Mouse (Mus musculus): Measurements from ENCODE around the gene Gm10203.
"Not testable (repeated sequence)": the region's sequence is repeated elsewhere in the genome, so short reads cannot be mapped to it uniquely, and the experiment has no call there.

Gm10203 gene

DNA sequence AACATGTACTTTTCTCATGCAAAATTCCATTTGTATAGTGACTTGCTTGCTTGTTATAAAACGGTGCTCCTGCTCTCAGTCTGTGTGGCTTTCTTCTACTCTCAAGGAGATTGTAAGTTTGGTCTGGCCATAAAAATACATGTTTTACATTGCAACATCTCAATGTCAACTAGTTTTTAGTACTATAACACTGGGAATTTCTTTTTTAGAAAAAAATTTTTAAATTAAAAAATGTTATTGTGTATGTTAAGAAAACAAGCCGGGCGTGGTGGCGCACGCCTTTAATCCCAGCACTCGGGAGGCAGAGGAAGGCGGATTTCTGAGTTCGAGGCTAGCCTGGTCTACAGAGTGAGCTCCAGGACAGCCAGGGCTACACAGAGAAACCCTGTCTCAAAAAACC, at the start of gene Gm10203:
Gene Gm10203, plus strand, starts transcription at position 301 of the 400 bp plus-strand sequence.
- DNase-seq (ENCODE audit: low spot score in 2 of 2) = not testable (repeated sequence)

DNA sequence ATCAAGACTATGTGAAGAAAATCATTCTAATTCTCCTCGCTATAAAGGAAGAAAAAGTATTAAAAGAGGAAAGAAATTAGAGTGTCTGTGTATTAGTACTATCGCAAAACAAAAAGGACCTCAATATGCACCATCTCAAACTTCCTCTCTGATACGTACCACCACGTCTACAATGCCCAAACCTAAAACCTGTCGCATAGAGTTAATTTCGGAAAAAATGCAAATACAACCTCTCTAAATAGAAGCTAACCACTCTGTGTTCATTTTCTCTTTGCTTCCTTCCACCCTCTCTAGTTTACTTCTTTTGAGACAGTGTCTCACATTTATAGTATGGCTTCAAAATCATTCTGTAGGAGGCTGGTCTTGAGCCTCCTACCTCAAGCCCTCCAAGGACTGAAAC, 37.6 kb upstream of the Gm10203 start:
- DNase-seq (ENCODE audit: low spot score in 2 of 2) = no peak

DNA sequence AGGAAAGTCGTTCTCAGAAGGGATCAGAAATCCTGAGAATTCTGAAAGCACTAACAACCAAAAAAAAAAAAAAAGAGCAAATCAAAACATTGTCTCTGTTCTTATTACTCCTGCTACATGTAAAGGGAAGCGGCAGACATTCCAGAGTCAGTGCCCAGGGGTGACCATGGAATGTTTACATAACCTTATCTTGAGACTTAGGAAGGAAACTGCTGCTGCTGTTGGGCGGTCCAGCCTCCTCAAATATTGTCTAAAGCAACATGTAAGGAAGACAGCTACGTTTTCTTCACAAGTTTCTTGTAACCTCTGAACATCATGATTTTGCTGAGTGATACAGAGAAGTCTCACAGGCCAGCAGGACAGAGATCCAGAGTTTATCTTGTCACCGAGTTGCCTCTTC, 36.5 kb upstream of the Gm10203 start:
- no peak for DNase-seq (ENCODE audit: low spot score in 2 of 2)

DNA sequence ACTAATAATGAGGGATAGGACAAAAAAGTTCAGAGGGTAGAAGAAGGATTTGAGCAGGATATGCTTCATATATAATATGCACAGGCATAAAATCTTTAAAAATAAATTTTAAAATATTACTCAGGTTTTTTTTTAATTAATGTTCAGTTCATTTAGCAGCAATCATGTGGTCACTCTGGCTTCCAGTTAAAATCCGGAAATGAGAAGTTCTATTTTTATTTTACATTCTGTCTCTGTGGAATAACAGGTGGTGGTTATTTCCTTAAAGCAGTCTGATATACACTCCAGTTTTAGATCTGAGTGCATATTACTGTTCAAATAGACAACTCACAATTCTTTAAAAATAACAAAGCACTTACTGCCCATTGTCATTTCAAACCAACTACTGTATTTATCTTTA, 35.4 kb upstream of the Gm10203 start:
- DNase-seq (ENCODE audit: low spot score in 2 of 2) = no peak

DNA sequence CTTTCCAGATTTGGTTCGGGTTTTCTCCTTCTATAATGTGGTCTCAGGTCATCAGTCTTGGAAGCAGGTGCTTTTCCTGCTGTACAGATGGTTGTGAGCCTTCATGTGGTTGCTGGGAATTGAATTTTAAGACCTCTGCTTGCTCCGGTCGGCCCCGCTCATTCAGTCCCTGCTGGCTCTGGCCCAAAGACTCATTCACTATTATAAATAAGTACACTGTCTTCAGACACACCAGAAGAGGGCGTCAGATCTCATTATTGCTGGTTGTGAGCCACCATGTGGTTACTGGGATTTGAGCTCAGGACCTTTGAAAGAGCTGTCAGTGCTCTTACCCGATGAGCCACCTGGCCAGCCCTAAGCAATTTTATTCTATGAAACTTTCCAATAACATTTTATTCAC, 34.6 kb upstream of the Gm10203 start:
- no peak for DNase-seq (ENCODE audit: low spot score in 2 of 2)

DNA sequence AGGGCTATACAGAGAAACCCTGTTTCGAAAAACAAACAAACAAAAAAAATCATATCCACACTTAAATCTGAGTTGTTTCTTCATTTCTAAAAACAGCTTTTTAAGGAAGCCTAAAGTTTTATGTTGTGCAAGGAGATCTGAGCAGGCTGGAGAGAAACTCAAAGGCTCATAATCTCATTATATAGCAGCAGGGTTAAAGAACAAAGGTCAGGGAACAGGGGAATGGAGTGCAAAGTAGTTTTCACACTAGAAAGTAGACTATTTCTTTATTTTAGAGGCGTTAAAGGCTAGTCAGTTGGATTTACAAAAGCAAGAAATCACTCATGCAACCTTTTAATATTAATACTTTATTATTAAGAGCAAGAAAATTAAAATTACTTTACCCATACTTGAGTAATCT, 33.7 kb upstream of the Gm10203 start:
- DNase-seq (ENCODE audit: low spot score in 2 of 2) = no peak

DNA sequence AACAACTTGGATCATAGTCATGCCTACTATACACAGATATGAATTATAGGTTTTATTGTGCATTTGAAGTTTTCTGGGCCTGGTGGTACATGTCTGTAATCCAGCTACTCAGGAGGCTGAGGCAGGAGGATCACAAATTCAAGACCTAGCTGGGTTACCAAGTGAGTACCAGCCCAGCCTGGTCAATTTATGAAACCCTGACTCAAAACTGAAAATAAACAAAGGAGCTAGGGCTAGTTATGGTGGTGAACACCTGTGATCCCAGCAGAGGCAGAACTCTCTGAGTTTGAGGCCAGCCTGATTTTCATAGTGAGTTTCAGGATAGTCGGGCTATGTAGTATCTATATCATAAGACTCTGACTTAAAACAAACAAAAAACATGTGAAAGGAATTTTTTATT, 32.7 kb upstream of the Gm10203 start:
- DNase-seq (ENCODE audit: low spot score in 2 of 2) = no peak

DNA sequence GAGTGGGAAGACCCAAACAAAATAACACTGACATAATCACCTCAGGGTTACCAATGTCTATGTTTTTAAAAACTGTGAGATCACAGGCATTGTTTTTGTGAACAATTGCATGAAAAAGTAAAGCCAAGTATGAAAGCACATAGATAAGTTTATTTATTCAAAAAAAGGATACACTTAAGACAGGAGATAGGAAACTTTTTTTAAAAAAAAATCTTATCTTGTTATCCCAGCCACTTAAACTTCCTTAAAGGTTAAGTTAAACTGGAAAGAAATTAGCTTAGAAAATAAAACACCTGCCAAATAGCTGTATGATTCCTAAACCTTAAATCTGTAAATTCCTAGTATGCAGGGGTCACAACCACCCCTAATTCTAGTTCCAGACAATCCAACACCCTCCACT, 31.0 kb upstream of the Gm10203 start:
- DNase-seq (ENCODE audit: low spot score in 2 of 2) = no peak

DNA sequence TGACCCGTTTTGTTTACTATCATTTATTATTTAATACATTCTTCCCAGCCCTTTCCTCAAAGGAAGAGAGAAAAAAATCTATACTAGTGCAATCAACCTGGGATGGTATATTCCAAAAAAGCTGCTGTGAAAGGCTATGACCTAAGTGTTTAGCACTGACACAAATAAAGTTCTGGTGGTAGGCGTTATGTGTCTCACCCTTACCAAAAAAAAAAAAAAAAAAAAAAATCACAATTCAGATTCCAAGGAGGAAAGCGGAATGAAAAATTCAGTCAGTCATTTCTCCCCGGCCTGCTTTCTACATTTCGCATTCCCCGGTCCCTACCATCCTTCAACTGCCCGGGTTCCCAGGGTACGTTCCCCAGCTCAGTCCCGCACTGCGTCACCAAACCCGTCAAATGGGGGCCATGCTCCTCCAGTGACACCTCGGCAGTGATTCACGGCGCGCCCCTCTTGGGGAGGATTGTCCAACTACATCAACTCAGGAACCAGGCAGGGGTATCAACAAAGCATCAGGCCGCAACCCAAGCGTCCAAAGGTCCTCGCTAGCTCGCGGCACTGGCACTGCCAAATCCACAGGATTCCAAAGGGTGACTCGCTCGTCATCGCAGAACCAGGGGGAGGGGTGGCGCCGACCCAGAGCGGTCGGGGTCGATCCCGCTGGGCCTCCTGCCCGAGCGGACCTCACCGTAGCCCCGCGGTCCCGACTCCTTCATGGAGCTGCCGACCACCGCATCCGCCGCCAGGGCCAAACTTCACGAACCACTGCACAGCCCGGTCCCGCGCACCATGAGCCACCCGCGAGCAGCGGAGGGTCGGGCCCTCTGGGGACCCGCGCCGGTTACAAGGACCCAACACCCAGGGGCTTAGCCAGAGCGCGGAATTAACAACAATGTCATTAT, 29.5 kb upstream of the Gm10203 start:
- peak; percentile 11 to 32 for DNase-seq (ENCODE audit: low spot score in 2 of 2)

DNA sequence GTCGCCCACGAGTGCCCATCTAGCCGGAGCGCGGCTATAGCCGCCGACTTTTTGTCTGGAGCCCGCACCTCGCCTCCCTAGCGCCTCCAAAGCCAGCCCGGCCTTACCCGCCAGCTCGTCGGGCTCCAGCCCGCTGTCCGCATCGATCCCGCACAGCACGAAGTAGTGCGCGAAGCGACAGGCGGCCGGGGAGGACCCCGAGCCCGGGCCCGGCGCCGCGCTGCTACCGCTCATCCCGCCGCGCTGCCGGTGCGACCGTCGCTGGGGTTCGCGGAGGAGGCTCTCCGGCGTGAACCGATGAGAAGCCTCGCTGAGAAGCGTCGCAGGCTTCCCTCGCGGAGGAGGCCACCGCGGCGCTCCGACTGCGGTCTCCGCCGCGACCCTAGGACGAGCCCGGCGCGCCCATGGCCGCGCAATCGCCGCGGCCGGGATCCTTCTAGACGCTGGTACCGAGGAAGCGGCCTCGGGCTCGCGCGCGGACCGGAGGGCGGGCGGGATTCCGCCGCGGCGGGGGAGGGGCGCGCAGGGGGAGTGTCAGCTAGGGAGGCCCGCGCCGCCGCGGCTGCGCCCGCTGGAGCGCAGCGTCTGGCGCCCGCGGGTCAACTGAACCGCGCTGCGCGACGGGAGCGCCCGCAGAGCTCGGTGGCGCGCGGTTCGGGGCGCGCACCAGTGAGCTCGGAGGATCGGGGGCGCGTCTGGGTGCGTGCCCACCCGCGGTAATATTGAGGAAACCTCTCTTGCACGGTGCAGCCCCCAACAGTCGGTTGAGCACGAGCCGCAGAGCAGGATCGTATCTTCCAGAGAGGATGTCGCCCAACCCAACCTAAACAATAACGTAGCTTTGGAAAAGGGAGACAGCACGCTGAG, 28.7 kb upstream of the Gm10203 start, which contains the start of gene Dennd5b:
Gene Dennd5b, minus strand, starts transcription at position 605 of the 867 bp plus-strand sequence.
- peak; percentile 20 to 37 for DNase-seq (ENCODE audit: low spot score in 2 of 2)

DNA sequence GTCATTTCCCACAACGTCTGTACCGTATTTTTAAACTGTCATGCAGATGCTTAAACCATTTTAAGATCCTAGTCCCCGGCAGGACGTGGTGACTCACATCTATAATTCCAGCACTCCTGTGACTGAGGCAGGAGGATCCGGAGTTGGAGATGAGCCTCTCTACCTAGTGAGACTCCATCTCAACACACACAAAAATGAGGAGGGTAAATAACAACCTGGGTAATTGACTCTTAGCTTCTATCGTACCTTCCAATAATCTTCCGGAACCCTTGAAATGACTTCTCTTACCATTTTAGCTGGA, 28.1 kb upstream of the Gm10203 start:
- DNase-seq (ENCODE audit: low spot score in 2 of 2) = no peak

DNA sequence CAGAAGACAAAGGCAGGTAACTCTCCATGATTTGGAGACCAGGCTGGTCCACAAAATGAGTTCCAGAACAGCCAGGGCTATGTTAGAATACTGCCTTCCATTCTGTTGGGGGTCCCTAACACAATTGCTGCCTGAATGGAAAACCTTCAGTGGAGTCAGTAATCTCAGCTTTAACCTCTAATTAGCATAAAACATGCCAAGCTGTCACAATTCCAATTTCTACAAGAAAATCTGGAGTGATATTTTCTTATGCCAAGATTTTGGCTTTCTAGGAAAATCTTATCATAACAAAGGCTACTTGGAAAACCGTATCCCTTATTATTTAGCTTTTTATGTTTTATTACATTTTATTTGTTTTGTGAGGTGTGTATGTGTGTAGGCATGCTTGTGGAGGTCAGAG, 26.5 kb upstream of the Gm10203 start:
- DNase-seq (ENCODE audit: low spot score in 2 of 2) = no peak

DNA sequence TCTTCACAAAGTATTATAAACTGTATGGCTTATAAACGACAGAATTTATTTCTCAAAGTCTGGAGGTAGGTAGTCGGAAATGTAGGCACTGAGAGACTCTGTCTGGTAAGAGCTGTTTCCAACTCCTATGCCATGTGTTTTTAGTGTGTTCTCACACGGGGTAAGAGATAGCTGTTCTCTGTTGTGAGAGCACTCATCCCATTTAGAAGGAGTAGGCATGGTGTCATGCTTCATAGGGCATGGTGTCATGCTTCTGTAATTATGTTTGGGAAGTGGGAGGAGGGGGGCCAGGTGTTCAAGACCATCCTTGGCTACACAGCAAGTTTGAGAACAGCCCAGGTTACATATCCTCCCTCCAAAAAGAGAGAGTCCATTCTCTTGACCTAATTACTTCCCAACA, 22.4 kb upstream of the Gm10203 start:
- DNase-seq (ENCODE audit: low spot score in 2 of 2) = no peak

DNA sequence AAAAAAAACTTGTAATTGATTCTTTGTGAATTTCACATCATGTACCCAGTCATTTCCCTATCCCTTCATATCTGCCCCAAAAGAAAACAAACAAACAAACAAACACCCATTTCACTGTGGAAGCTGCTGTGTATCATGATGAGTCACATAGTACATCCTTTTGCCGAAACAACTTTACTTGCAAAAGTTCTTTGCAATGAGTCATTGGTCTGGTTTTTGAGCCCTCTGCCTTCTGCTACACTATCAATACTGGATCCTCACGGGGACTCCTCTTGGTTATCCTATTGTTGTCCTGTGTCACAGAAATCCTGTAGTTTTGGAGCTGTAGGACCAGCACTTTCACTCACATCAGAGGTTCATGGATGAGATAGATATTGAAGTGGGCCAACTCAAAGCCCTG, 21.1 kb upstream of the Gm10203 start:
- no peak for DNase-seq (ENCODE audit: low spot score in 2 of 2)

DNA sequence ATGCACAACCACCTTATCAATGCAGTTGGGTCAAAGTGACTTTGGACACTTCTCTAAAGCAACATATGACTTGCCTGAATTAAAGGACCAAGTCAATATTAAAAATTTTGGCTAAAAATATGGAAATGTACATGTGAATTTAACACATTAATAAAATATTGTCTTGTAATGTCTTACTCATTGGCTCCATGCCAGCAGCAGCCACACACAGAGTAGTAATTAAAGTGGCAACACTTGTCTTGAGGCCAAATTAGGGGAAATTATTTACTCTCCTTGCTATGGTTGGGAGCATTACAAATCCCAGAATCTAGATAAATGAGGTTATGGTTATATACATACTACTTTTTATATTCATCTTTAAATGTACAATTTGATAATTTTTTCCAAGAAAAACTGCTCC, 13.0 kb upstream of the Gm10203 start:
- DNase-seq (ENCODE audit: low spot score in 2 of 2) = no peak

DNA sequence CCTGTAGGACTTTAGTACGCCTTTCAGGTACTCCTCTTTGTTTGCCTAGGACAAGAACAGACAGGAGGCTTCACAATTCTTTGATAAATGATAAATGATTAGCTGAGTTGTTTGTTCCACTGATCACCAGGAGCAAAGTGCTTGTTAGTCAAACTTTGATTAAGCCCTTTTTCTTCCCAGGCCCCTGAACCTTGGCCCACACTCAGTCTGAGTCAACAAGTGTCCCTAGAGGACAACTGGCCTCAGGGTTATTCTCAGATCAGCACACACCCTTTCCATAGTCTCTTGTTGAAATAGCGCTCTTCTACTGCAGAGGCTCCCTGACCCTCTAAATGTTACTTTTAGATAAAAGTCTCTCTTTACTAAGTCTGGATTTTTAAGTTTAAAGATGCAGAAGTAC, 11.0 kb upstream of the Gm10203 start:
- DNase-seq (ENCODE audit: low spot score in 2 of 2) = no peak

DNA sequence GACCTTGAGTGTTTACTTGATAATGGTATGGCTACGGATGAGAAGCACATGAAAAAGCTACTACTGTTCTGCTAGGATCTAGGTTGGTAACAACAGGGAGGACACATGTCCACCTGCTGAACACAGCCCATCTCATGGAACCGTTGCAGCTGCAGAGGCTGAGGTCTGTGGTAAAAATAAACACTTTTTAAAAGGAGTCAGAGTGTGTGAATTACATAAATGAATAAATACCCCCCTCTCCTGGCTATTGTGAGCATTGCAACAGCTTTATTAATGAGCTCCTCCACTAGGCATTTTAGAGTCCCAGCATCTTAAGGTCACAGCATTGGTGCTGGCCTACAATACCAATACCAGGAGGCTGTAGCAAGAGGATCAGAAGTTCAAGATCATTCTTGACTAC, 10.1 kb upstream of the Gm10203 start:
- peak in 1 of 2 experiments; percentile 40 for DNase-seq (ENCODE audit: low spot score in 2 of 2)

DNA sequence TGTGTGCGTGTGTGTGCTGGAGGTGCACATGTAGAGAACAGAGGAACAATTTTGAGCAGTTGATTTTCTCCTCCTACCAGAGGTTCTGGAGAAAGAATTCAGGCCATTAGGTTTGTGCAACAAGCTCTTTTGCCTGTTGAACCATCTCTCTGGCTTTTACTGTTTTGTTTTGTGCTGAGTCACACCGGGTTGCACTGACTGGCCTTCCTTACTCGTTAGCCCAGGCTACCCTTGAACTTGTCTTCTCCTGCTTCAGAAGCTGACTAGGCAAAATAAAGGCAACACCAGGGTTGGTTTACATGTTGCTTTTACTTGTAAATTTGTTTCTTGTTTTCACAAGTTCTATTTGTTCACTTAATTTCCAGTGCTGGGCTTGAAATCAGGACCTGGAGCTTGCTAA, 6.9 kb upstream of the Gm10203 start:
- no peak for DNase-seq (ENCODE audit: low spot score in 2 of 2)

DNA sequence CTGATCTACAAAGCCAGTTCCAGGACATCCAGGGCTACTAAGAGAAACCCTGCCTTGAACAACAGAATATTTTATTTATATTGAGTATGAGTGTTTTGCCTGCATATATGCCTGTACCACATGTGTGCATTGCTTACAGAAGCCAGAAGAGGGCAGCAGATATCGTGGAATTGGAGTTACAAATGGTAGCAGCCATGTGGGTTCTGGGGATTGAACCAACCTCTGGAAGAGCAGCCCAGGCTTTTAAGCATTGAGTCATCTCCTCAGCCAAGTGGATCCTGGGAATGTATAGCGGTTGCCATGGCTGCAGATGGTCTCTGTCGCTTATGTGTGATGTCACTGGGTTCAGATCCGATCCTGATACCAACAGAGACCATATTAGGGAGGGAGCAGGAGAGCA, 3.3 kb upstream of the Gm10203 start:
- DNase-seq (ENCODE audit: low spot score in 2 of 2) = peak; percentile 17 to 52

DNA sequence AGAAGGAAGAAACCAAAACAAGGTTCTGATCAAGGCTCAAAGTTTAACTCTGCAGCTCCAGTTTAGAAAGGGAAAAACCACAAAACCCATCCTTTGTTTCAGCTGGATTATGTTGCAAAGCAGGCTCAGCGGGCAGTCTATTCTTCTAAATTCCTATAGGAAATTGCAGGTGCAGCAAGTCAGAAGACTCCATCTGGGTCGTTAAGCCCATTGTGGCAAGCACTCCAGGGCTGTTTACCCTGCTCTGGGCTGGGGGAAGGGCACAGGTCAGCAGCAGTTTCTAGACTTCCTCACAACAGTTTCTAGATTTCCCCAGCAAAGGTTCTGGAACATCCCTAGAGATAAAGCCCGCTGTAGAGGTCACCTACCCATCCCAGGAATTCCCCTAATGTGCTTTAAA, 1.1 kb downstream of the Gm10203 start:
- DNase-seq (ENCODE audit: low spot score in 2 of 2) = no peak

DNA sequence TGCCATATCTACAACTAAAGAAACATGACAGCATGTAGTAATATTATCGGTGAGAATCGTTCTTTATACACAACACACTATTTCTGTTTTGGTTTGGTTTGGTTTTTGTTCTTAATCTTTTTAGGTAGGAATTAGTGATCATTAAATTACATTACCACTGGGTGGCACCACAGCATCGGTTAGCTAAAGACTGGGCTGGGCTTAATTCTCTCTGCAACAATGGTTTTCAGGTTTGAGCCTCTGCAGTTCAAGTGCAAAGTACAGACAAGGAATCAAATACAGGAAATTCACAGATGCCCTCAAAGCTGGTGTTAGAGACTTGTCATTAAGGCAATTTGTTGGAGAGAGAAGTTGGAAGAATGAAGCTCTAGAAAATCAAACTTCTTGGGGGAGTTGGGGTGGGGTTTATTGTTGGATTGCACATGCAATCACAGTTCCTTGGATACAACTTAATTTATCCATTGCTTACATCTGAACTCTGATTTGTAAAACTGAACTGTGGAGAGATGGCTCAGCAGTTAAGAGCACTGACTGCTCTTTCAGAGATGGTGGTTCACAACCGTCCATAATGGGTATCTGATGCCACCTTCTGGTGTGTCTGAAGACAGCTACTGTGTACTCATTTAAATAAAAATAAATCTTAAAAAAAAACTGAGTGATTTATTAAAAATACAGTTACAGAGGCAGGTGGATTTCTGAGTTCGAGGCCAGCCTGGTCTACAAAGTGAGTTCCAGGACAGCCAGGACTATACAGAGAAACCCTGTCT, 2.5 kb downstream of the Gm10203 start:
- DNase-seq (ENCODE audit: low spot score in 2 of 2) = peak in 1 of 2 experiments; percentile 26

All from spleen, postnatal 14 days (tissue).